Mouse (Mus musculus) neural tube, embryonic 13.5 days (tissue): ENCODE results near the gene Rnase9. TPM values are rescaled to one million over a fixed set of nuclear protein-coding genes. Genes with fewer than 3 reads are reported as not detected.

Experiments
- ATAC-seq: fragments of 200-750 bp; cut with Nextera tagmentation; 2 replicates; pipeline ENCODE4 v1.8.0; 2017; ENCODE audit warnings: low read depth, mild to moderate bottlenecking, moderate TSS enrichment, moderate library complexity
- H3K27ac ChIP-seq: fragments of 300-500 bp; sonication (generic); replicated peaks from 2 replicates; pipeline ENCODE4 v1.5.1; 2015; ENCODE audit warnings: moderate library complexity, mild to moderate bottlenecking, inconsistent platforms
- H3K27me3 ChIP-seq: fragments of 300-500 bp; sonication (generic); 2 replicates; pipeline ENCODE4 v1.6.1; 2015; ENCODE audit warnings: mild to moderate bottlenecking, inconsistent platforms
- H3K36me3 ChIP-seq: fragments of 300-500 bp; sonication (generic); 2 replicates; pipeline ENCODE4 v1.6.1; 2015; ENCODE audit warnings: mild to moderate bottlenecking, inconsistent platforms
- H3K4me1 ChIP-seq: fragments of 300-500 bp; sonication (generic); replicated peaks from 2 replicates; pipeline ENCODE4 v1.6.1; 2015; ENCODE audit warnings: inconsistent platforms
- H3K4me2 ChIP-seq: fragments of 300-500 bp; sonication (generic); 2 replicates; pipeline ENCODE4 v1.6.1; 2015; ENCODE audit warnings: inconsistent platforms, mild to moderate bottlenecking, moderate library complexity
- H3K4me3 ChIP-seq: fragments of 300-500 bp; sonication (generic); 2 replicates; pipeline ENCODE4 v1.5.1; 2015; ENCODE audit warnings: mild to moderate bottlenecking, inconsistent platforms
- H3K9ac ChIP-seq: fragments of 300-500 bp; sonication (generic); 2 replicates; pipeline ENCODE4 v1.6.1; 2015; ENCODE audit warnings: moderate library complexity, mild to moderate bottlenecking, inconsistent platforms
- H3K9me3 ChIP-seq: fragments of 300-500 bp; sonication (generic); 2 replicates; pipeline ENCODE4 v1.6.1; 2016; ENCODE audit warnings: inconsistent platforms
- WGBS: fragments of 180-500 bp; shearing (Covaris S2); methylation state at CpG from one replicate; pipeline ENCODE4 v1.1.7; 2015; 5-methylcytosine and 5-hydroxymethylcytosine counted together
- polyA plus RNA-seq: library from polyadenylated mRNA; unstranded; fragments of >200 nt; fragmentation: Nextera tagmentation; extraction: Ambion mirVana; gene quantifications from 2 replicates; pipeline ENCODE4 v1.2.1, GENCODE M21; 2015

The Rnase9 gene
- not detected in 2 replicates for polyA plus RNA-seq

GRCm38 (mm10) chr14:51041769-51042168, at the start of gene Rnase9:
Gene Rnase9, minus strand, starts transcription at chr14:51041869.
- no peaks in the 10 kb centered on the region for H3K27me3 ChIP-seq
- no peak within 1 kb of the TSS for H3K9ac ChIP-seq
- no peaks in the 10 kb centered on the region for H3K9me3 ChIP-seq
- no peak within 1 kb of the TSS for H3K27ac ChIP-seq
- H3K4me1 ChIP-seq: no peaks in the 10 kb centered on the region
- WGBS: 70% methylated on average over 6 of the region's 6 CpGs
- ATAC-seq: no peak
- no peaks in the 10 kb centered on the region for H3K36me3 ChIP-seq
- H3K4me2 ChIP-seq: no peak within 1 kb of the TSS
- no peak within 1 kb of the TSS for H3K4me3 ChIP-seq

GRCm38 (mm10) chr14:51090077-51090781, 48.6 kb upstream of the Rnase9 start:
- Histone ChIP-seq H3K4me1 (peaks cover 17% of the 10 kb centered on the region), H3K27me3 (peaks cover under 1% of the 10 kb centered on the region), H3K9me3 (no peaks in the 10 kb centered on the region), H3K27ac (peak overlapping the region; percentile 83), H3K4me2 (peak overlapping the region; percentile 86), H3K4me3 (peak overlapping the region; percentile 70), H3K9ac (peak overlapping the region; percentile 76), H3K36me3 (no peaks in the 10 kb centered on the region)
- 0% methylated on average over 27 of the region's 27 CpGs for WGBS
- peak; percentile 32 for ATAC-seq

GRCm38 (mm10) chr14:51089674-51090076, 48.0 kb upstream of the Rnase9 start:
- peaks cover 17% of the 10 kb centered on the region for H3K4me1 ChIP-seq
- under 1% methylated on average over 15 of the region's 15 CpGs for WGBS
- peak overlapping the region; percentile 70 for H3K4me3 ChIP-seq
- no peaks in the 10 kb centered on the region for H3K36me3 ChIP-seq
- H3K27me3 ChIP-seq: peaks cover 6% of the 10 kb centered on the region
- no peak for ATAC-seq
- peak overlapping the region; percentile 83 for H3K27ac ChIP-seq
- H3K9ac ChIP-seq: peak overlapping the region; percentile 76
- no peaks in the 10 kb centered on the region for H3K9me3 ChIP-seq
- peak overlapping the region; percentile 86 for H3K4me2 ChIP-seq

- Histone ChIP-seq H3K4me2 (peak overlapping the region; percentile 86), H3K27me3 (peaks cover 12% of the 10 kb centered on the region), H3K4me1 (peaks cover 17% of the 10 kb centered on the region), H3K27ac (peak overlapping the region; percentile 83), H3K9me3 (no peaks in the 10 kb centered on the region), H3K4me3 (peak overlapping the region; percentile 70), H3K36me3 (no peaks in the 10 kb centered on the region), H3K9ac (peak overlapping the region; percentile 76)
- under 1% methylated on average over 34 of the region's 34 CpGs for WGBS
- ATAC-seq: peak; percentile 94
Measured at GRCm38 (mm10) chr14:51088970-51089673, 47.5 kb upstream of the Rnase9 start.

GRCm38 (mm10) chr14:51088166-51088969, 46.7 kb upstream of the Rnase9 start:
- WGBS: under 1% methylated on average over 23 of the region's 23 CpGs
- peak; percentile 41 for ATAC-seq
- peaks cover 19% of the 10 kb centered on the region for H3K27me3 ChIP-seq

GRCm38 (mm10) chr14:51087762-51088161, 46.1 kb upstream of the Rnase9 start:
- 10% methylated on average over 9 of the region's 9 CpGs for WGBS
- no peak overlapping the region for H3K27ac ChIP-seq
- H3K4me1 ChIP-seq: peaks cover 29% of the 10 kb centered on the region
- peaks cover 24% of the 10 kb centered on the region for H3K27me3 ChIP-seq
- no peaks in the 10 kb centered on the region for H3K9me3 ChIP-seq
- no peaks in the 10 kb centered on the region for H3K36me3 ChIP-seq
- peak overlapping the region; percentile 70 for H3K4me3 ChIP-seq
- no peak for ATAC-seq
- peak overlapping the region; percentile 86 for H3K4me2 ChIP-seq
- H3K9ac ChIP-seq: peak overlapping the region; percentile 46; the same call in 1 of the 2 replicates

More at GRCm38 (mm10) chr14:51088166-51088969, 46.7 kb upstream of the Rnase9 start:
- H3K4me2 ChIP-seq: peak overlapping the region; percentile 86
- H3K9ac ChIP-seq: peak overlapping the region; percentile 76
- H3K4me1 ChIP-seq: peaks cover 23% of the 10 kb centered on the region
- H3K9me3 ChIP-seq: no peaks in the 10 kb centered on the region
- peak overlapping the region; percentile 68 for H3K27ac ChIP-seq
- peak overlapping the region; percentile 70 for H3K4me3 ChIP-seq
- H3K36me3 ChIP-seq: no peaks in the 10 kb centered on the region

- no peaks in the 10 kb centered on the region for H3K36me3 ChIP-seq
- H3K9ac ChIP-seq: no peak overlapping the region
- H3K27me3 ChIP-seq: peaks cover 30% of the 10 kb centered on the region
- peaks cover 23% of the 10 kb centered on the region for H3K4me1 ChIP-seq
- no peak overlapping the region for H3K27ac ChIP-seq
- H3K4me2 ChIP-seq: no peak overlapping the region
- H3K9me3 ChIP-seq: no peaks in the 10 kb centered on the region
- WGBS: 80% methylated on average over 4 of the region's 4 CpGs
- H3K4me3 ChIP-seq: no peak overlapping the region
- no peak for ATAC-seq
Measured at GRCm38 (mm10) chr14:51085911-51086310, 44.2 kb upstream of the Rnase9 start.

GRCm38 (mm10) chr14:51085086-51085485, 43.4 kb upstream of the Rnase9 start:
- no peaks in the 10 kb centered on the region for H3K36me3 ChIP-seq
- H3K4me1 ChIP-seq: peaks cover 23% of the 10 kb centered on the region
- no peak overlapping the region for H3K4me3 ChIP-seq
- no peaks in the 10 kb centered on the region for H3K9me3 ChIP-seq
- no peak overlapping the region for H3K9ac ChIP-seq
- peaks cover 32% of the 10 kb centered on the region for H3K27me3 ChIP-seq
- H3K27ac ChIP-seq: no peak overlapping the region
- no peak for ATAC-seq
- WGBS: 84% methylated on average over 2 of the region's 2 CpGs
- H3K4me2 ChIP-seq: no peak overlapping the region

- Histone ChIP-seq H3K4me1 (peaks cover 20% of the 10 kb centered on the region), H3K36me3 (no peaks in the 10 kb centered on the region), H3K9ac (no peak overlapping the region), H3K9me3 (no peaks in the 10 kb centered on the region), H3K27me3 (peaks cover 34% of the 10 kb centered on the region), H3K4me3 (peak overlapping the region; percentile 46), H3K4me2 (peak overlapping the region; percentile 76), H3K27ac (no peak overlapping the region)
- ATAC-seq: no peak
- WGBS: 11% methylated on average over 7 of the region's 7 CpGs
Measured at GRCm38 (mm10) chr14:51083805-51084204, 42.1 kb upstream of the Rnase9 start.

GRCm38 (mm10) chr14:51082599-51083581, 41.2 kb upstream of the Rnase9 start:
- peak overlapping the region; percentile 76 for H3K4me2 ChIP-seq
- H3K36me3 ChIP-seq: no peaks in the 10 kb centered on the region
- H3K4me3 ChIP-seq: peak overlapping the region; percentile 46
- no peak overlapping the region for H3K27ac ChIP-seq
- H3K4me1 ChIP-seq: peaks cover 12% of the 10 kb centered on the region
- H3K9ac ChIP-seq: peak overlapping the region; percentile 69
- WGBS: 2% methylated on average over 40 of the region's 40 CpGs
- ATAC-seq: peak; percentile 65
- no peaks in the 10 kb centered on the region for H3K9me3 ChIP-seq
- peaks cover 34% of the 10 kb centered on the region for H3K27me3 ChIP-seq

- ATAC-seq: no peak
- Histone ChIP-seq H3K36me3 (no peaks in the 10 kb centered on the region), H3K4me2 (no peak overlapping the region), H3K27ac (no peak overlapping the region), H3K9ac (no peak overlapping the region), H3K4me1 (peaks cover 12% of the 10 kb centered on the region), H3K4me3 (no peak overlapping the region), H3K9me3 (no peaks in the 10 kb centered on the region), H3K27me3 (peaks cover 34% of the 10 kb centered on the region)
- WGBS: 89% methylated on average over 2 of the region's 2 CpGs
Measured at GRCm38 (mm10) chr14:51081035-51081434, 39.4 kb upstream of the Rnase9 start.
